Mouse (Mus musculus) lung, adult 2 months (tissue): ENCODE measurements around the gene Gm609.

ENCODE experiments used
- CTCF ChIP-seq: fragments of 200-500 bp; IDR thresholded peaks from 2 replicates; pipeline ENCODE4 v1.5.1; 2011; ENCODE audit warnings: mild to moderate bottlenecking, low read length, control low read depth; ENCODE audit not compliant: insufficient read depth
- POLR2A ChIP-seq: fragments of 200-500 bp; IDR thresholded peaks from 2 replicates; pipeline ENCODE4 v1.6.1; 2011; ENCODE audit warnings: low read depth, mild to moderate bottlenecking, control low read depth, low read length, borderline replicate concordance; ENCODE audit errors: extremely low read depth

DNA sequence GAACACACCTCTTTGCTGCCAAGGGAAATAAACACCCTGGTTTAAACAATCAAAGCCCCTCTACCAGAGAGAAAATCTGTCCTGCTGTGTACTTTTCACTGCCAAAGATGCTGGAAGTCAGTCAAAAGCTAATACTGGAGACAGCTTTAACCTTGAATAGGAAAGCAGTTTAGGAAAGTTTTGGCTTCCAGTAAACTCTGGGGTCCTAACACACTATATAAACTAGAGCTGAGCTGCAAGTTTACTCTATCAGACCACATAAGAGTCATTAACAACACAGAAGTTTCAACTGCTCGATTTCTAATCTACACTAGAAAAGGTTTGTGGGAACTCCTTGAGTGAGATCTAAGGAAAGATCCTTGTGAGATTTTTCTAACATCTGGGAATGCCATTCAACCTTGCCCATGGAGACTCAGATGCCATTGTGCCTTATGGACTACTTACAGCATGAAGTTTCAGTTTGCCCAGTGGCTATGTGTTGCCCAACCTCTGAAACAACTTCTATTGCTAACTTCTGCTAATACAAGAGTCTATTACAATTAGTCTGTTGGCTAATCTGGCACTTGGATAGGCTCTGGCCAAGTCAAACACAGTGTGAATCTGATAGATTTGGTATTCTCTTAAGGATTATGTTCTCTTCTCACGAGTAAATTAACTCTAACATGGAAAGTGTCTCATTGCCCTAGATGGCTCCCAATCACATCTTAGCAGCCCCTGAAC is 117.1 kb downstream of the Gm609 start:
- TF ChIP-seq CTCF (no peak), POLR2A (no peak)
